Mouse (Mus musculus) skeletal muscle tissue, postnatal 0 days (tissue): ENCODE data around the gene Wars. TPM values are rescaled to one million over a fixed set of nuclear protein-coding genes. Genes with fewer than 3 reads are reported as not detected.

Source experiments
- microRNA counts: library from miRNA; unstranded; fragments of <30 nt; microRNA quantifications from one replicate; lab custom pipeline; 2015
- microRNA-seq, 2 experiments: library from miRNA; unstranded; fragments of <30 nt; microRNA quantifications; one replicate each; pipeline ENCODE4; 2016
- polyA plus RNA-seq: library from polyadenylated mRNA; unstranded; fragments of >200 nt; fragmentation: Nextera tagmentation; extraction: Ambion mirVana; gene quantifications from 2 replicates; pipeline ENCODE4 v1.2.1, GENCODE M21; 2015

The Wars gene
- 28.1 and 34.8 TPM in 2 replicates for polyA plus RNA-seq

GRCm38 (mm10) chr12:108893715-108894431, at the start of gene Wars:
TSS of gene Wars (minus strand) at chr12:108894174.

GRCm38 (mm10) chr12:108892989-108893714, 822 bp downstream of the Wars start, which contains the start of gene Wdr25:
TSS of gene Wdr25 (plus strand) at chr12:108893631.

GRCm38 (mm10) chr12:108835840-108836409, 58.0 kb downstream of the Wars start, which contains the start of the genes Slc25a29 and Slc25a47:
TSS of gene Slc25a29 (minus strand) at chr12:108835883.
TSS of gene Slc25a47 (plus strand) at chr12:108836046.

MicroRNA genes within 50 kb of the gene (microRNA counts, 519-probe panel; counts per million panel counts)
- microRNA mmu-miR-345-3p (lab: Ali Mortazavi, UCI): 296 counts per million, percentile 58 among the panel's probes with 10 or more counts
- 2,197 counts per million, percentile 66 among the panel's probes with 10 or more counts for microRNA mmu-miR-345-5p (lab: Ali Mortazavi, UCI)

Small RNA genes within 50 kb of the gene (microRNA-seq; reads per million reads assigned to microRNA genes)
- gene Mir345: 72.8 to 73.9 reads per million in 2 experiments

Other genes starting within 250 kb of the Wars start
- gene Degs2, start 191.9 kb downstream of the Wars start, polyA plus RNA-seq: 0.60 TPM in 1 of 2 replicates, not detected in the other
- gene Yy1, start 101.2 kb downstream of the Wars start, polyA plus RNA-seq: 6.8 and 7.6 TPM in 2 replicates
- gene Slc25a29, start 58.3 kb downstream of the Wars start, polyA plus RNA-seq: 2.4 and 2.5 TPM in 2 replicates
- 4.1 and 4.9 TPM in 2 replicates for gene Slc25a47, start 58.1 kb downstream of the Wars start, polyA plus RNA-seq
- gene Wdr25, start 543 bp downstream of the Wars start, polyA plus RNA-seq: 4.1 and 4.6 TPM in 2 replicates
- 2.6 and 3.3 TPM in 2 replicates for gene Begain, start 174.0 kb upstream of the Wars start, polyA plus RNA-seq